Mouse (Mus musculus): ENCODE results near the gene Ahnak. TPM values are rescaled to one million over a fixed set of nuclear protein-coding genes. Genes with fewer than 3 reads are reported as not detected.
"Not testable (repeated sequence)": the region's sequence is repeated elsewhere in the genome, so short reads cannot be mapped to it uniquely, and the experiment has no call there.

Ahnak gene
- polyA plus RNA-seq, 1 experiment from 2014 or later = 2.7 TPM

GRCm38 (mm10) chr19:9050294-9051229, 61.5 kb downstream of the Ahnak start:
- H3K9ac ChIP-seq (replicated peaks; ENCODE audit: low read depth, low read length) = no peak overlapping the region
- H3K4me3 ChIP-seq (ENCODE audit: low read depth, low read length) = no peak overlapping the region
- H3K9me3 ChIP-seq (ENCODE audit: control insufficient read depth, low read length) = no peaks in the 10 kb centered on the region
- H3K4me1 ChIP-seq (ENCODE audit: control insufficient read depth, insufficient read depth, low read length) = no peaks in the 10 kb centered on the region
- H3K27ac ChIP-seq (ENCODE audit: low read depth, low read length) = no peak overlapping the region
- 81% methylated on average over 9 of the region's 9 CpGs for WGBS
- ATAC-seq (ENCODE audit: low read depth) = no peak
- no peaks in the 10 kb centered on the region for H3K27me3 ChIP-seq (ENCODE audit: control insufficient read depth, insufficient read depth, low read length)
- no peak overlapping the region for H3K4me2 ChIP-seq (ENCODE audit: low read depth, low read length)
- H3K36me3 ChIP-seq (ENCODE audit: control insufficient read depth, insufficient read depth, low read length) = no peaks in the 10 kb centered on the region

- not testable (repeated sequence) for H3K36me3 ChIP-seq (ENCODE audit: control insufficient read depth, insufficient read depth, low read length); H3K4me1 ChIP-seq (ENCODE audit: control insufficient read depth, insufficient read depth, low read length); H3K9me3 ChIP-seq (ENCODE audit: control insufficient read depth, low read length); H3K4me3 ChIP-seq (ENCODE audit: low read depth, low read length); ATAC-seq (ENCODE audit: low read depth); H3K9ac ChIP-seq (replicated peaks; ENCODE audit: low read depth, low read length); H3K27ac ChIP-seq (ENCODE audit: low read depth, low read length); H3K27me3 ChIP-seq (ENCODE audit: control insufficient read depth, insufficient read depth, low read length); H3K4me2 ChIP-seq (ENCODE audit: low read depth, low read length)
- 91% methylated on average over 4 of the region's 4 CpGs for WGBS
Observed at GRCm38 (mm10) chr19:9051985-9052384, 62.9 kb downstream of the Ahnak start.

GRCm38 (mm10) chr19:9052803-9053431, 63.8 kb downstream of the Ahnak start:
- H3K9me3 ChIP-seq (ENCODE audit: control insufficient read depth, low read length) = no peaks in the 10 kb centered on the region
- H3K4me2 ChIP-seq (ENCODE audit: low read depth, low read length) = no peak overlapping the region
- H3K4me1 ChIP-seq (ENCODE audit: control insufficient read depth, insufficient read depth, low read length) = no peaks in the 10 kb centered on the region
- no peaks in the 10 kb centered on the region for H3K27me3 ChIP-seq (ENCODE audit: control insufficient read depth, insufficient read depth, low read length)
- WGBS = 71% methylated on average over 6 of the region's 6 CpGs
- ATAC-seq (ENCODE audit: low read depth) = no peak
- H3K4me3 ChIP-seq (ENCODE audit: low read depth, low read length) = no peak overlapping the region
- no peak overlapping the region for H3K9ac ChIP-seq (replicated peaks; ENCODE audit: low read depth, low read length)
- H3K36me3 ChIP-seq (ENCODE audit: control insufficient read depth, insufficient read depth, low read length) = no peaks in the 10 kb centered on the region
- no peak overlapping the region for H3K27ac ChIP-seq (ENCODE audit: low read depth, low read length)

GRCm38 (mm10) chr19:9055153-9055552, 66.1 kb downstream of the Ahnak start:
- Histone ChIP-seq H3K4me1 (ENCODE audit: control insufficient read depth, insufficient read depth, low read length) (no peaks in the 10 kb centered on the region), H3K4me2 (ENCODE audit: low read depth, low read length) (no peak overlapping the region), H3K9ac (replicated peaks; ENCODE audit: low read depth, low read length) (no peak overlapping the region), H3K27me3 (ENCODE audit: control insufficient read depth, insufficient read depth, low read length) (no peaks in the 10 kb centered on the region), H3K9me3 (ENCODE audit: control insufficient read depth, low read length) (no peaks in the 10 kb centered on the region), H3K4me3 (ENCODE audit: low read depth, low read length) (no peak overlapping the region), H3K27ac (ENCODE audit: low read depth, low read length) (no peak overlapping the region), H3K36me3 (ENCODE audit: control insufficient read depth, insufficient read depth, low read length) (no peaks in the 10 kb centered on the region)
- 32% methylated on average over 2 of the region's 2 CpGs for WGBS
- no peak for ATAC-seq (ENCODE audit: low read depth)

- H3K9ac ChIP-seq (replicated peaks; ENCODE audit: low read depth, low read length) = no peak overlapping the region
Observed at GRCm38 (mm10) chr19:9055703-9056355, 66.7 kb downstream of the Ahnak start.

GRCm38 (mm10) chr19:9057679-9058078, 68.6 kb downstream of the Ahnak start:
- H3K36me3 ChIP-seq (ENCODE audit: control insufficient read depth, insufficient read depth, low read length) = no peaks in the 10 kb centered on the region
- no peak overlapping the region for H3K9ac ChIP-seq (replicated peaks; ENCODE audit: low read depth, low read length)
- no peak overlapping the region for H3K27ac ChIP-seq (ENCODE audit: low read depth, low read length)
- no peak for ATAC-seq (ENCODE audit: low read depth)
- no peak overlapping the region for H3K4me2 ChIP-seq (ENCODE audit: low read depth, low read length)
- no peaks in the 10 kb centered on the region for H3K27me3 ChIP-seq (ENCODE audit: control insufficient read depth, insufficient read depth, low read length)
- no peaks in the 10 kb centered on the region for H3K9me3 ChIP-seq (ENCODE audit: control insufficient read depth, low read length)
- H3K4me3 ChIP-seq (ENCODE audit: low read depth, low read length) = no peak overlapping the region
- no peaks in the 10 kb centered on the region for H3K4me1 ChIP-seq (ENCODE audit: control insufficient read depth, insufficient read depth, low read length)

More at GRCm38 (mm10) chr19:9055703-9056355, 66.7 kb downstream of the Ahnak start:
- ATAC-seq (ENCODE audit: low read depth) = no peak
- Histone ChIP-seq H3K4me3 (ENCODE audit: low read depth, low read length) (no peak overlapping the region), H3K4me2 (ENCODE audit: low read depth, low read length) (no peak overlapping the region), H3K36me3 (ENCODE audit: control insufficient read depth, insufficient read depth, low read length) (no peaks in the 10 kb centered on the region), H3K27me3 (ENCODE audit: control insufficient read depth, insufficient read depth, low read length) (no peaks in the 10 kb centered on the region), H3K4me1 (ENCODE audit: control insufficient read depth, insufficient read depth, low read length) (no peaks in the 10 kb centered on the region), H3K9me3 (ENCODE audit: control insufficient read depth, low read length) (no peaks in the 10 kb centered on the region), H3K27ac (ENCODE audit: low read depth, low read length) (no peak overlapping the region)
- WGBS = 96% methylated on average over 4 of the region's 4 CpGs

GRCm38 (mm10) chr19:9058331-9058884, 69.3 kb downstream of the Ahnak start:
- H3K4me1 ChIP-seq (ENCODE audit: control insufficient read depth, insufficient read depth, low read length) = no peaks in the 10 kb centered on the region
- H3K9me3 ChIP-seq (ENCODE audit: control insufficient read depth, low read length) = no peaks in the 10 kb centered on the region
- no peak overlapping the region for H3K4me3 ChIP-seq (ENCODE audit: low read depth, low read length)
- no peaks in the 10 kb centered on the region for H3K36me3 ChIP-seq (ENCODE audit: control insufficient read depth, insufficient read depth, low read length)
- H3K9ac ChIP-seq (replicated peaks; ENCODE audit: low read depth, low read length) = no peak overlapping the region
- H3K27me3 ChIP-seq (ENCODE audit: control insufficient read depth, insufficient read depth, low read length) = no peaks in the 10 kb centered on the region
- 87% methylated on average over 1 of the region's 1 CpGs for WGBS
- no peak overlapping the region for H3K27ac ChIP-seq (ENCODE audit: low read depth, low read length)
- no peak for ATAC-seq (ENCODE audit: low read depth)
- no peak overlapping the region for H3K4me2 ChIP-seq (ENCODE audit: low read depth, low read length)

- H3K4me1 ChIP-seq (ENCODE audit: control insufficient read depth, insufficient read depth, low read length) = no peaks in the 10 kb centered on the region
- H3K9ac ChIP-seq (replicated peaks; ENCODE audit: low read depth, low read length) = no peak overlapping the region
- WGBS = 87% methylated on average over 4 of the region's 4 CpGs
- no peaks in the 10 kb centered on the region for H3K27me3 ChIP-seq (ENCODE audit: control insufficient read depth, insufficient read depth, low read length)
- no peaks in the 10 kb centered on the region for H3K9me3 ChIP-seq (ENCODE audit: control insufficient read depth, low read length)
- H3K4me3 ChIP-seq (ENCODE audit: low read depth, low read length) = no peak overlapping the region
- H3K27ac ChIP-seq (ENCODE audit: low read depth, low read length) = no peak overlapping the region
- no peak overlapping the region for H3K4me2 ChIP-seq (ENCODE audit: low read depth, low read length)
- ATAC-seq (ENCODE audit: low read depth) = no peak
- H3K36me3 ChIP-seq (ENCODE audit: control insufficient read depth, insufficient read depth, low read length) = no peaks in the 10 kb centered on the region
Observed at GRCm38 (mm10) chr19:9058944-9059343, 69.9 kb downstream of the Ahnak start.
